Mouse (Mus musculus) frontal cortex, postnatal 14 days (tissue): ENCODE measurements around the gene Snrk.
A peak's percentile ranks its signal among the peaks of the same experiment; 100 is the strongest.

Experiments
- DNase-seq, 2 experiments: peaks; one replicate each; pipeline ENCODE4 v3.0.0; 2022; ENCODE audit warnings: low spot score in 2 of 2

The Snrk gene

DNA sequence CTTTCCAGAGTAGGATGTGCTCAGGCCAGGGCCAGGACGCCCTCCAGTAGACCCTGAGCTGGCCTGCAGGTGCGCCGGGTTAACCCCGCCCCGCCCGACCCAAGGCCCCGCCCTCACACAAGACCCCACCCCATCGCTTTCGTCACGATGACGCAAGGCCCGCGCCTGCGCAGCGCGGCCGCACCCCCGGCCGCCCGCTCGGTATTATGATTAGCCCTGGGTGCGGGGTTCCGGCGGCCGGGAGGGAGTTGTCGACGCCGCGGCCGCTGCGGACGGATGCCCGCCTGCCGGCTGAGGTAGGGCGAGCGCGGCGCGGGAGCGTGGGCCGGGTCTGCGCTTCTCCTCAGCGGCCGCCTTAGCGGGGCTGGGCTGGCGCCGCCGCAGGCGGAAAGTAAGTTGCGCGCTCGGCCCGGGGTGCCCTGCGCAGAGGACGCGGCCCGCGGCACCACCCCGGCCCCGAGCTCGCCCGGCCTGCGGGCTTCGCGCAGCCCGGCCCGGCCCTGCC lies at the start of gene Snrk:
Snrk (plus strand) TSS at position 155 of the 505 bp plus-strand sequence.
- DNase-seq, result peak; percentile 74 to 82

- no peak for DNase-seq
These were observed 49.4 kb upstream of the Snrk start for GRCm38 (mm10) chr9:122067654-122068053.

GRCm38 (mm10) chr9:122069560-122070174 lies 47.4 kb upstream of the Snrk start:
- DNase-seq, result no peak

GRCm38 (mm10) chr9:122073980-122074379 lies 43.1 kb upstream of the Snrk start:
- DNase-seq, result no peak

DNA sequence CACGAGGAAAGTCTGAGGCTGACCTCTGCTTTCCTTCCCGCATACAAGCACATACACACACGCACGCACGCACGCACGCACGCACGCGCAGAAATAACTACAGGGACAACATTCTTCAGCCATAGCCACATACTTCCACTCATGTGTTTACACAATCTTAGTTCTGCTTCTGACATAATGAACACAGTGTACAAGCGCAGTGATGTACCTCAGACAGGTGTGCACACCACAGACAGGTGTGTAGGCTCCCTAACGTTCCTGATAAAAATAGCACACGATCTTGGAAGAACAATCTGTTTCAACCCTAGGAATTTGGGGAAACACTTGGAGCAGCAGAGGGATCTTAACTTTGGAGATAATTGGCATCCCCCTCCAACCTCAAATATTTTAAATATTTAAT lies 42.5 kb upstream of the Snrk start:
- no peak for DNase-seq

DNA sequence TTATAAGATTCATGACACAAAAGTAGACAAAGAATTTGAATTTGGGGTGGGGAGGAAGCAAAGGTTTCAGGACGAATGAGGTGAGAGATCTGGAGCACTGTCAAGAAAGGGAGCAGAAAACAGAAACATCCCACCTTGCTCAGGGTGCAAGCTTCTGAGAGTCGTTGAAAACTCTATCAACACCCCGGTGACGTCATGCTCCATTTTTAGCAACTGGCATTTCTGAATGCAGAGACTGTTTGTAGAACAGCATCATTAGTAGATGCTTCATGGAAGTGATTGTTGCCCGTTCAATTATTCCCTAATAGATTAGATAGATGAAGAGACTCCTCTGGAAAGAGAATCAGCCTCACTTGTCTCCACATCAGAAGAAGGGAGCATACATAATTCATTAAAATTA lies 38.6 kb upstream of the Snrk start:
- DNase-seq, result no peak

GRCm38 (mm10) chr9:122083698-122084097 lies 33.4 kb upstream of the Snrk start:
- no peak for DNase-seq

GRCm38 (mm10) chr9:122084175-122084574 lies 32.9 kb upstream of the Snrk start:
- DNase-seq, result no peak

DNA sequence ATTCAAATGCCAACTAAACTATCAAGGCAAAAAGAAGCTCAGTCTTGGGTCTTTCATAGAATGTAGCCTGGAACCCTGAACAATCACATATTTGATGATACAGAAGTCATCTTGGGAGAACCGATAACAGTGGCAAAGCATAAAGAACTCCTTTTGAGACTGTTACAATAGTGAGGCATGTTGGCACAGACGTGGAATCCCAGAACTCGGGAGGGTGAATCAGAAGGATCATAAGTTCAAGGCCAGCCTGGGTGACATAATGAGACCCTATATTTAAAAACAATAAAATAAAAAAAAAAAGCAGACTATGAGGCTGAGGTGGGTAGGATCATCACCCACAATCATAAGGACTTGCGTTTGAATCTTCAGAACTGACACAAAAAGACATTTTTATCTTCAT lies 32.4 kb upstream of the Snrk start:
- DNase-seq, result no peak

DNA sequence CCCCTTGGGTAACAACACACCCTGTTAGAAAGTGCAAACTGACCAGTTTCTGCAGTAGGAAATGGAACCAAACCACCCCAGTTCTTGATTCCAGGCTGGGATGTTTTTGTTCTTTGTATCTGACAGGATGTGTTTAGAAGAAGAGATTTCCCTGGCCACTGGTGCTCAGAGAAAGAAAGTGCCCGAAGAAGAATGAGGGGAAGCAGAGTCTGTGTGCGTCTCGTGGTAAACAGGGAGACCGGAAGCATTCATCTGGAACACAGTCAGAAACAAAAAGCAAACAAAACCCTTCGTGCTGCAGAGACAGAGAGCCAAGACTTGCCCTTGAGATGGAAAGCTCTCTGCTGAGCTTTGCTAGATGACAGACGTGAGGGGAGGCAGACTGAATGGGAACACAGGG lies 32.0 kb upstream of the Snrk start:
- no peak for DNase-seq

- DNase-seq, result no peak
These were observed 31.4 kb upstream of the Snrk start for GRCm38 (mm10) chr9:122085550-122086205.

DNA sequence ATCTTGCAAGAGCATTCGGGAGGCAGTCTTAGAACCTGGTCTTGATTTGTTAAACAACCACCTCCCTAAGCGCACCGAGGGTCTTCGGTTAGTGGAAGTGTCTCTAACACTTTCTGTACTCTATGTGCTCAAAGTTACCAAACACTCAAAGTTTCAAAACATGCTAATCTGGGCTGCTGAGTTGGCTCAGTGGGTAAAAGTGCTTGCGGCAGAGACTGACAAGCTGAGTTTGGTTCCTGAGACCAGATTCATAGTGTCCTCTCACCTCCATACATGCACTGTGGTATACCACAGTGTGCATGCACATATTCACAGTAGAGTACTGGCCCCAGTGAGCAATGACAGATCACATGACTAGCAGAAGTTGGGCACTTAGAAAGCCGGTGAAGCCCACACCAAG lies 30.0 kb upstream of the Snrk start:
- no peak for DNase-seq

- DNase-seq, result no peak
These were observed 25.9 kb upstream of the Snrk start for GRCm38 (mm10) chr9:122091171-122091570.

DNA sequence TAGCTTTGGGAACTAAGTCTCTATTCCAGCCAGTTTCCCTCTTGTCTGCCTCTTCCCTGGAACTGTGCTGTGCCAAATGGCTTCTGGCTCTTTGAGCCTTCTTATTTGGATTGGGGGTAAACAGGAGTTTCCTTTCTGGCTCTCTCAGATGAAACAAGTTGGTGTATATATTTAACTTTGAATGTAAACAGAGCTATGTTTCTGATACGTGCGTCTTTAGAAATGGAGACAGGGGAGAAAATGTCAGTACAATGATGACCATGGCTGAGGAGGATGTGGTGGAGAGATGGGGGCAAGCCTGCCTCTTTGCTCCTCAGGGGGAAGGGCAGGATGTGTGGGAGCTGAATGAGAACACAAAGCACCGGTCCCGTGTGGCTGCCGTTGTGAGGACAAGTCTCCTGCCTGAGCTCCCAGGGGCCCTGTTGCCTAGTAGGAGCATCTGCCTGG lies 25.3 kb upstream of the Snrk start:
- DNase-seq, result no peak

DNA sequence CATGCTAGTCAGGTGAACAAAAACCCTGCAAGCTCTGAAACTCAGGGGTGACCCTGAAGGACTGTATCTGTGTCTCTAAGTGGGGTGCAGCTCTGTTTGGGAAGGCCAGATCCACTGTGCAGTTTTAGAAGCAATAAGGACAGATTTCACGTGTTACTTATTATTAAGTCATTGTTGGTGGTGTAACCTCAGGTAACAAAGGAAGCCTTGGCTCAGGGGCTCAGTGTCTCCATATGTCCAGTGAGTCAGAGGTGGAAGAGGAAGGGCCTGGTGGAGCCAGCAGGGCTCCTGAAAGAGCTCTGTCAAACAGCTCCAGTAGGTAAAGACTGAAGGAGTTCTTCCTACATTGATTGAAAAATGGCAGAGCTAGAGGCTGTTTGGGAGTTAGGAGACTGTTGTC lies 22.9 kb upstream of the Snrk start:
- DNase-seq, result no peak

DNA sequence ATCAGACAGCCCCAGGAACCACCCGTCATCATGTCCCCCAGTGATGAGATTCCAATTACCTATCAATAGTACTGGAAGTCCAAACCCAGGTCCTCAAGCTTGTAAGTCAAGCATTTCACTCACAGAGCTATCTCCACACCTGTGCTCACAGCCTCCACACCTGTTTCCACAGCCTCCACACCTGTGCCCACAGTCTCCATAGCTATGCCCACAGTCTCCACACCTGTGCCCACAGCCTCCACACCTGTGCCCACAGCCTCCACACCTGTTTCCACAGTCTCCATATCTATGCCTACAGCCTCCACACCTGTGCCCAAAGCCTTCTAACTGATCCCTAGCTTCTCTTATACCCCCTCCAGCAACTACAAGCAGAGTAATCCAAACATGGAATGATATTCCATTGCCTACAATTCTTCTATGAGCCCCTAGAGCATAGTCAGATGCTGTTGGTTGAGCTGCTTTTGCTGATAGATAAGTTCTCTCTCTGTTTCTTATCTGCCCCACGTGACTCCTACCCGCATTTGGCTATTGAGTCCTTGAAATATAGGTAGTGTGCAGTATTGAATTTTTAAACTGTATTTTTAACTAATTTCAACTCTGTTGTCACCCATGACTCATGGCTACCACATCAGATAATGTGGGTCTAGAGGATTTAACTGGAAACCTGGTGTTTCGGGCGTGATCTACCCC lies 20.1 kb upstream of the Snrk start:
- DNase-seq, result no peak

GRCm38 (mm10) chr9:122097535-122097934 lies 19.5 kb upstream of the Snrk start:
- no peak for DNase-seq

- DNase-seq, result no peak
These were observed 16.4 kb upstream of the Snrk start for GRCm38 (mm10) chr9:122100584-122101127.

- DNase-seq, result no peak
These were observed 15.9 kb upstream of the Snrk start for GRCm38 (mm10) chr9:122101196-122101595.

GRCm38 (mm10) chr9:122103550-122104284 lies 13.3 kb upstream of the Snrk start:
- no peak for DNase-seq

DNA sequence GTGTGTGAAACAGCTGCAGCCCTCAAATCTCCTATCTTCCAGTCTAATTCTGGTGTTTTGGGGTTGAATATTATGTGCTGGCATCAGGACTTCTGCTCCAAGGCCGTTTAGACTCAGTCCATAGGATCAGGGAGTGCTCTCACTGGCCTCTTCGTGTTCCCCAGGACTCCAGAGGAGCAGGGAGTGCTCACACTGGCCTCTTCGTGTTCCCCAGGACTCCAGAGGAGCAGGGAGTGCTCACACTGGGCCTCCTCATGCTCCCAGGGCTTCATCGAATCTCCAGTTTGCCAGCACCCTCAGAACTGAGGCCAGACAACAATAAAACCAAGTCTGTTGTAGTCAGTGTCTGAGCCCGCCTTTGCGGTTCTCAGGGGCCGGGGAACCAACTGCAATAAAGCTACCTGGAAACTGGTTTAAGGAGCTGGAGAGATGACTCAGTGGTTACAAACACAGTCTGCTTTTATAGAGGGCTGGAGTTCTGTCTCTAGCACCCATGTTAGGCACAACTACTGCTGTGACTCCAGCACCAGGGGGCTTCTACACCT lies 12.7 kb upstream of the Snrk start:
- no peak for DNase-seq
